Mouse (Mus musculus) midbrain, embryonic 13.5 days (tissue): ENCODE data around the gene Vmn1r35. TPM values are rescaled to one million over a fixed set of nuclear protein-coding genes. Genes with fewer than 3 reads are reported as not detected.
"Not testable (repeated sequence)": the region's sequence is repeated elsewhere in the genome, so short reads cannot be mapped to it uniquely, and the experiment has no call there.

Experiments
- ATAC-seq: fragments of 200-750 bp; cut with Nextera tagmentation; 2 replicates; pipeline ENCODE4 v1.8.0; 2017; ENCODE audit warnings: mild to moderate bottlenecking, moderate TSS enrichment, moderate library complexity
- H3K27ac ChIP-seq: fragments of 300-500 bp; sonication (generic); 2 replicates; pipeline ENCODE4 v1.5.1; 2015; ENCODE audit warnings: inconsistent platforms, mild to moderate bottlenecking, moderate library complexity
- H3K27me3 ChIP-seq: fragments of 300-500 bp; sonication (generic); 2 replicates; pipeline ENCODE4 v1.6.1; 2015; ENCODE audit warnings: mild to moderate bottlenecking, inconsistent platforms
- H3K36me3 ChIP-seq: fragments of 300-500 bp; sonication (generic); 2 replicates; pipeline ENCODE4 v1.6.1; 2015; ENCODE audit warnings: mild to moderate bottlenecking, inconsistent platforms
- H3K4me1 ChIP-seq: fragments of 300-500 bp; sonication (generic); replicated peaks from 2 replicates; pipeline ENCODE4 v1.6.1; 2015; ENCODE audit warnings: inconsistent platforms
- H3K4me2 ChIP-seq: fragments of 300-500 bp; sonication (generic); replicated peaks from 2 replicates; pipeline ENCODE4 v1.6.1; 2015; ENCODE audit warnings: moderate library complexity, mild to moderate bottlenecking, inconsistent platforms
- H3K4me3 ChIP-seq: fragments of 300-500 bp; sonication (generic); replicated peaks from 2 replicates; pipeline ENCODE4 v1.5.1; 2015; ENCODE audit warnings: mild to moderate bottlenecking, inconsistent platforms
- H3K9ac ChIP-seq: fragments of 300-500 bp; sonication (generic); replicated peaks from 2 replicates; pipeline ENCODE4 v1.6.1; 2015; ENCODE audit warnings: mild to moderate bottlenecking, inconsistent platforms
- H3K9me3 ChIP-seq: fragments of 300-500 bp; sonication (generic); 2 replicates; pipeline ENCODE4 v1.6.1; 2016; ENCODE audit warnings: mild to moderate bottlenecking, inconsistent platforms
- WGBS: fragments of 180-500 bp; shearing (Covaris S2); methylation state at CpG from one replicate; pipeline ENCODE4 v1.1.7; 2015; 5-methylcytosine and 5-hydroxymethylcytosine counted together
- polyA plus RNA-seq: library from polyadenylated mRNA; unstranded; fragments of >200 nt; fragmentation: Nextera tagmentation; extraction: Ambion mirVana; gene quantifications from 2 replicates; pipeline ENCODE4 v1.2.1, GENCODE M21; 2015

Vmn1r35 gene
- not detected in 2 replicates for polyA plus RNA-seq

DNA sequence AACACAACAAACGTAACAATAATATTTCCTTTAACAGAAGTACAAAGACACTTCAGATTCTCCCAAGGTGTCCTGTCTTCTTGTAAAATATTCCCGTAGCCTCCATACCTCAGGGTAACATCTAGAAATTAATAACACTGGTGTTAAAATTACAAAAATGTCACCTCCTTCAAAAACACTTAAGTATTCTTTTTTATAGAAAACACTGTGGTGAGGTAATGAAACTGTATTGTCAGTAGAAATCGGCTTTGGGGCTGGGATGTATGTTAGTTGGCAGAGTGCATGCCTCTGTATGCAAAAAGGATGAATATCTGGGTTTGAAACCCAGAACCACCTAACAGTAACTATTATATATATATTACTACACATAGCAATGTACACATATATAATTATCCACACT, at the start of gene Vmn1r35:
Gene Vmn1r35, minus strand, starts transcription at position 101 of the 400 bp plus-strand sequence.
- Histone ChIP-seq H3K4me1 (no peaks in the 10 kb centered on the region), H3K36me3 (no peaks in the 10 kb centered on the region), H3K27me3 (no peaks in the 10 kb centered on the region), H3K27ac (no peak within 1 kb of the TSS), H3K4me3 (no peak within 1 kb of the TSS), H3K4me2 (no peak within 1 kb of the TSS), H3K9ac (no peak within 1 kb of the TSS), H3K9me3 (no peaks in the 10 kb centered on the region)
- WGBS: 85% methylated on average over 3 of the region's 3 CpGs
- ATAC-seq: no peak

DNA sequence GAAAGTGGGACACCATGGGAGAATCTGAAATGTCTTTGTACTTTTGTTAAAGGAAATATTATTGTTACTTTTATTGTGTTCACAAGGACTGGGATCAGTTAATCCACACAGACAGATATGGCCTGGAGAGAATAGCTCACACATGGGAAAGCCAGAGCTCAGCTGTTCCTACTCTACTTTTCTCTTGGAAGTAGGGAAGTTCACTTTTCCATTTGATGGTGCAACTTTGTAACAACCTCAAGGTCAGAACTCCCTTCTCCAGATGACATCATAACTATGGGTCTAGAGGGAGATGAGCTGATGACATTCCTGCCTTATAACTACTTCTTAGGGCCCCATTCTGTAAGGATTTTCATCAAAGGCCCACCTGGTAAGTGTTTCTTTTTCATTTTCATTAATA, 43.4 kb upstream of the Vmn1r35 start, which contains the start of gene Vmn1r37:
Gene Vmn1r37, plus strand, starts transcription at position 301 of the 400 bp plus-strand sequence.
- not testable (repeated sequence) for H3K9me3 ChIP-seq, H3K9ac ChIP-seq, ATAC-seq, H3K4me1 ChIP-seq, H3K4me2 ChIP-seq, H3K36me3 ChIP-seq, H3K27me3 ChIP-seq, H3K27ac ChIP-seq, H3K4me3 ChIP-seq

DNA sequence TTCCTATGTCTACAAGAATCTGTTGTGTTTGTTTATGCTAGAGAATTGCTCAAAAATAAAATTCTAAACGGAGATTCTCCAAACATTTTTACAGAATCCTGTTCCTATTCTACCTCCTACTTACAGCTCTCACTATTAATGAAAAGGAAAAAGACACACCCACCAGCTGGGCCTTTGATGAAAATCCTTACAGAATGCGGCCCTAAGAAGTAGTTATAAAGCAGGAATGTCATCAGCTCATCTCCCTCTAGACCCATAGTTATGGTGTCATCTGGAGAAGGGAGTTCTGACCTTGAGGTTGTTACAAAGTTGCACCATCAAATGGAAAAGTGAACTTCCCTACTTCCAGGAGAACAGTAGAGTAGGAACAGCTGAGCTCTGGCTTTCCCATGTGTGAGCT, 33.4 kb upstream of the Vmn1r35 start, which contains the start of gene Vmn1r36:
Gene Vmn1r36, minus strand, starts transcription at position 101 of the 400 bp plus-strand sequence.
- H3K4me3 ChIP-seq, H3K4me1 ChIP-seq, H3K36me3 ChIP-seq, H3K9me3 ChIP-seq, ATAC-seq, H3K27ac ChIP-seq, H3K9ac ChIP-seq, H3K4me2 ChIP-seq, H3K27me3 ChIP-seq: not testable (repeated sequence)
- 74% methylated on average over 2 of the region's 2 CpGs for WGBS

DNA sequence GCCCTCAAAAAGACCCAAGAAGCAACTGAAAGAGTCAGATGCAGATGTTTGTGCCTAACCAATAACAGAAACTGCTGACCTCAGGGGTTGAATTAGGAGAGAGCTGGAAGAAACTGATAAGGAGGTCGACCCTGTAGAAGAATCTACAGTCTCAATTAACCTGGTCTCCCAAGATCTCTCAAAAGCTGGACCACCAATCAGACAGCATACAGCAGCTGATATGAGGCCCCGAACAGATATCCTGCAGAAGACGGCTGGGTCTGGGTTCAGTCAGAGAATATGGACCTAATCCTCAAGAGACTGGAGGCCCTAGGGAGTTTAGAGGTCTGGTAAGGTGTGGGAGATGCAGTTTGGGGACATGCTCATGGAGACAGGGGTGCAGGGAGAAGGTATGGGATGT, 28.1 kb upstream of the Vmn1r35 start:
- H3K4me2 ChIP-seq: no peak overlapping the region
- no peak overlapping the region for H3K27ac ChIP-seq
- H3K36me3 ChIP-seq: no peaks in the 10 kb centered on the region
- 86% methylated on average over 3 of the region's 3 CpGs for WGBS
- no peaks in the 10 kb centered on the region for H3K4me1 ChIP-seq
- ATAC-seq: 0 out of 2 replicates have a peak, but pooled peaks have one; percentile 20
- H3K4me3 ChIP-seq: no peak overlapping the region
- no peaks in the 10 kb centered on the region for H3K27me3 ChIP-seq
- H3K9ac ChIP-seq: no peak overlapping the region
- no peaks in the 10 kb centered on the region for H3K9me3 ChIP-seq

DNA sequence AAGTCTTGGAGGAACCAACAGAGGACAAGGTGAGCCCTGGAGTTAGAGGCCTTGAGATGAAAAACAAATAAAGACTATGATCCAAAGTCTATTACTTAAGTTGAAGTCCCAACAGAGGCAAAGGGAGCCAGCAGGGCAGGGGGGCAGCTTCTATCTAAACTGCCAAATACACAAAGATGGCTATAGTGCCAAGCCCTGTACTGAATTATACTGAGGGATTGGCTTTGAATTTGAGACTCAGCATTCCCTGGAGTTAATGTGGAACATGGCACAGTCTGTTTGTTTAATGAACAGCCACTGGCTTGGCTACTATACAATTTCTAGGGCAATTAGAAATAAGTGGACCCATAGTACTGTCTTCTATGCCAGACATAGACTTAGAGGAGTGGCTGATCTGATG, 23.2 kb upstream of the Vmn1r35 start:
- H3K4me3 ChIP-seq: no peak overlapping the region
- no peak overlapping the region for H3K4me2 ChIP-seq
- no peaks in the 10 kb centered on the region for H3K9me3 ChIP-seq
- H3K9ac ChIP-seq: no peak overlapping the region
- no peak overlapping the region for H3K27ac ChIP-seq
- no peak for ATAC-seq
- H3K27me3 ChIP-seq: no peaks in the 10 kb centered on the region
- no peaks in the 10 kb centered on the region for H3K36me3 ChIP-seq
- H3K4me1 ChIP-seq: no peaks in the 10 kb centered on the region

- Histone ChIP-seq H3K27me3 (no peaks in the 10 kb centered on the region), H3K27ac (no peak within 1 kb of the TSS), H3K4me2 (no peak within 1 kb of the TSS), H3K9ac (no peak within 1 kb of the TSS), H3K9me3 (no peaks in the 10 kb centered on the region), H3K36me3 (no peaks in the 10 kb centered on the region), H3K4me3 (no peak within 1 kb of the TSS), H3K4me1 (no peaks in the 10 kb centered on the region)
- ATAC-seq: no peak
- 97% methylated on average over 1 of the region's 1 CpGs for WGBS
These were observed 41.9 kb downstream of the Vmn1r35 start, which contains the start of gene Vmn1r34 for GRCm38 (mm10) chr6:66643779-66644178. Gene Vmn1r34, minus strand, starts transcription at chr6:66643879.

Other genes starting within 250 kb of the Vmn1r35 start
- 43.4 and 45.9 TPM in 2 replicates for gene Mad2l1, start 150.5 kb downstream of the Vmn1r35 start, polyA plus RNA-seq
- 0.11 TPM in 1 of 2 replicates, not detected in the other for gene Vmn1r32, start 125.8 kb downstream of the Vmn1r35 start, polyA plus RNA-seq
- not detected in 2 replicates for gene Vmn1r33, start 67.6 kb downstream of the Vmn1r35 start, polyA plus RNA-seq
- gene Vmn1r34, start 42.0 kb downstream of the Vmn1r35 start, polyA plus RNA-seq: not detected in 2 replicates
- gene Vmn1r36, start 33.3 kb upstream of the Vmn1r35 start, polyA plus RNA-seq: not detected in 2 replicates
- not detected in 2 replicates for gene Vmn1r37, start 43.5 kb upstream of the Vmn1r35 start, polyA plus RNA-seq
- not detected in 2 replicates for gene Vmn1r38, start 96.7 kb upstream of the Vmn1r35 start, polyA plus RNA-seq
- not detected in 2 replicates for gene Vmn1r39, start 124.7 kb upstream of the Vmn1r35 start, polyA plus RNA-seq
- 18.8 and 21.9 TPM in 2 replicates for gene Gng12, start 210.5 kb upstream of the Vmn1r35 start, polyA plus RNA-seq